Mouse (Mus musculus) MEL (cell line): ENCODE measurements around the gene Ms4a3. TPM values are rescaled to one million over a fixed set of nuclear protein-coding genes. Genes with fewer than 3 reads are reported as not detected.

Experiments
- DNase-seq: peaks from one replicate; pipeline ENCODE4 v3.0.0; 2011; ENCODE audit warnings: low read depth, low spot score
- H3K27ac ChIP-seq: 2 replicates; pipeline ENCODE4 v1.5.1; 2012; ENCODE audit warnings: low read depth, mild to moderate bottlenecking, control low read depth, low read length, moderate library complexity; ENCODE audit not compliant: control insufficient read depth
- H3K27me3 ChIP-seq, 2 experiments: fragments of 150-350 bp in 1 of 2; sonication (generic) in 1 of 2; 2 replicates each; pipeline ENCODE4 v1.6.1; 2012; ENCODE audit warnings: low read length in 2 of 2, mild to moderate bottlenecking in 2 of 2, improper control_type of control experiment in 1 of 2, moderate library complexity in 1 of 2; ENCODE audit not compliant: insufficient read depth in 2 of 2, control insufficient read depth in 1 of 2
- H3K36me3 ChIP-seq, 2 experiments: 2 replicates each; pipeline ENCODE4 v1.6.1; 2012 to 2014; ENCODE audit warnings: low read length in 2 of 2, improper control_type of control experiment in 1 of 2, inconsistent platforms in 1 of 2, mild to moderate bottlenecking in 1 of 2; ENCODE audit not compliant: insufficient read depth in 2 of 2, control insufficient read depth in 1 of 2
- H3K4me1 ChIP-seq, 2 experiments: fragments of 150-350 bp in 1 of 2; sonication (generic) in 1 of 2; 2 replicates each; pipeline ENCODE4 v1.6.1; 2012; ENCODE audit warnings: low read length in 2 of 2, improper control_type of control experiment in 1 of 2, mild to moderate bottlenecking in 1 of 2; ENCODE audit not compliant: insufficient read depth in 2 of 2, control insufficient read depth in 1 of 2
- H3K4me3 ChIP-seq, 2 experiments: fragments of 150-350 bp in 1 of 2; sonication (generic) in 1 of 2; 2 replicates each; pipeline ENCODE4 v1.5.1; 2012; ENCODE audit warnings: low read depth in 2 of 2, low read length in 2 of 2, mild to moderate bottlenecking in 2 of 2, moderate library complexity in 2 of 2, control low read depth in 1 of 2, improper control_type of control experiment in 1 of 2; ENCODE audit not compliant: control insufficient read depth in 1 of 2, insufficient read depth in 1 of 2
- H3K79me2 ChIP-seq: 2 replicates; pipeline ENCODE4 v1.6.1; 2012; ENCODE audit warnings: mild to moderate bottlenecking, low read length, moderate library complexity; ENCODE audit not compliant: control insufficient read depth, poor library complexity, insufficient read depth
- H3K9ac ChIP-seq: 2 replicates; pipeline ENCODE4 v1.6.1; 2012; ENCODE audit warnings: low read depth, mild to moderate bottlenecking, control low read depth, low read length, moderate library complexity; ENCODE audit not compliant: control insufficient read depth, poor library complexity, severe bottlenecking
- H3K9me3 ChIP-seq: fragments of 150-350 bp; sonication (generic); replicated peaks from 2 replicates; pipeline ENCODE4 v1.6.1; 2012; ENCODE audit warnings: mild to moderate bottlenecking, low read length, improper control_type of control experiment, moderate library complexity; ENCODE audit not compliant: insufficient read depth
- CHD2 ChIP-seq: IDR thresholded peaks from 2 replicates; pipeline ENCODE4 v1.6.1; 2011; ENCODE audit warnings: low read length, improper control_type of control experiment
- ETS1 ChIP-seq: IDR thresholded peaks from 2 replicates; pipeline ENCODE4 v1.6.1; 2012; ENCODE audit warnings: low read depth, mild to moderate bottlenecking, inconsistent platforms, low read length, improper control_type of control experiment, moderate library complexity
- GABPA ChIP-seq: IDR thresholded peaks from 2 replicates; pipeline ENCODE4 v1.6.1; 2012; ENCODE audit warnings: low read depth, mild to moderate bottlenecking, inconsistent platforms, low read length, improper control_type of control experiment, moderate library complexity
- HCFC1 ChIP-seq: IDR thresholded peaks from 2 replicates; pipeline ENCODE4 v1.6.1; 2012; ENCODE audit warnings: low read depth, mild to moderate bottlenecking, inconsistent platforms, low read length, improper control_type of control experiment, moderate library complexity
- JUND ChIP-seq: IDR thresholded peaks from 2 replicates; pipeline ENCODE4 v1.6.1; 2011; ENCODE audit warnings: low read depth, mild to moderate bottlenecking, improper control_type of control experiment, low read length
- KAT2A ChIP-seq: conservative IDR thresholded peaks from 2 replicates; pipeline ENCODE4 v1.6.1; 2012; ENCODE audit warnings: low read depth, low read length, improper control_type of control experiment, inconsistent platforms
- MAX ChIP-seq: IDR thresholded peaks from 2 replicates; pipeline ENCODE4 v1.6.1; 2011; ENCODE audit warnings: low read length, improper control_type of control experiment
- MYC ChIP-seq: IDR thresholded peaks from 2 replicates; pipeline ENCODE4 v1.6.1; 2011; ENCODE audit warnings: low read depth, mild to moderate bottlenecking, low read length, improper control_type of control experiment, moderate library complexity
- POLR2A ChIP-seq, 2 experiments: IDR thresholded peaks; 2 replicates each; pipeline ENCODE4 v1.6.1; 2011 to 2012; ENCODE audit warnings: low read length in 2 of 2, mild to moderate bottlenecking in 2 of 2, control low read depth in 1 of 2, improper control_type of control experiment in 1 of 2, low read depth in 1 of 2, moderate library complexity in 1 of 2; ENCODE audit not compliant: control insufficient read depth in 1 of 2, insufficient read depth in 1 of 2, poor library complexity in 1 of 2
- POLR2AphosphoS2 ChIP-seq: IDR thresholded peaks from 2 replicates; pipeline ENCODE4 v1.6.1; 2011; ENCODE audit warnings: low read length, improper control_type of control experiment
- RCOR1 ChIP-seq: IDR thresholded peaks from 2 replicates; pipeline ENCODE4 v1.6.1; 2012; ENCODE audit warnings: low read depth, mild to moderate bottlenecking, inconsistent platforms, low read length, improper control_type of control experiment
- TAL1 ChIP-seq: IDR thresholded peaks from 2 replicates; pipeline ENCODE4 v1.6.1; 2012; ENCODE audit warnings: mild to moderate bottlenecking, inconsistent platforms, low read length, moderate library complexity, mixed read lengths
- TCF12 ChIP-seq: IDR thresholded peaks from 2 replicates; pipeline ENCODE4 v1.6.1; 2014; ENCODE audit warnings: low read depth, mild to moderate bottlenecking, inconsistent platforms, low read length, improper control_type of control experiment, moderate library complexity
- UBTF ChIP-seq: IDR thresholded peaks from 2 replicates; pipeline ENCODE4 v1.6.1; 2012; ENCODE audit warnings: low read depth, mild to moderate bottlenecking, inconsistent platforms, low read length, improper control_type of control experiment, moderate library complexity, borderline replicate concordance; ENCODE audit not compliant: insufficient read depth
- USF2 ChIP-seq, 2 experiments: IDR thresholded peaks; 2 replicates each; pipeline ENCODE4 v1.6.1; 2011 to 2012; ENCODE audit warnings: improper control_type of control experiment in 2 of 2, low read length in 2 of 2, borderline replicate concordance in 1 of 2, inconsistent platforms in 1 of 2, low read depth in 1 of 2, mild to moderate bottlenecking in 1 of 2; ENCODE audit not compliant: insufficient read depth in 1 of 2
- ZC3H11A ChIP-seq: IDR thresholded peaks from 2 replicates; pipeline ENCODE4 v1.6.1; 2012; ENCODE audit warnings: low read depth, mild to moderate bottlenecking, inconsistent platforms, low read length, improper control_type of control experiment
- ZKSCAN1 ChIP-seq: IDR thresholded peaks from 2 replicates; pipeline ENCODE4 v1.6.1; 2012; ENCODE audit warnings: low read depth, mild to moderate bottlenecking, inconsistent platforms, low read length, improper control_type of control experiment, moderate library complexity
- ZMIZ1 ChIP-seq: IDR thresholded peaks from 2 replicates; pipeline ENCODE4 v1.6.1; 2012; ENCODE audit warnings: low read depth, mild to moderate bottlenecking, inconsistent platforms, low read length, improper control_type of control experiment, moderate library complexity
- polyA plus RNA-seq, 2 experiments: library from polyadenylated mRNA; stranded (reverse) in 1 of 2; unstranded in 1 of 2; fragments of >175 nt in 1 of 2; fragments of >200 nt in 1 of 2; gene quantifications; 2 replicates each; pipeline versions ENCODE4 v1.2.1 to v1.2.4; 2012; ENCODE audit warnings: low replicate concordance in 2 of 2, low read depth in 1 of 2; ENCODE audit not compliant: insufficient read length in 2 of 2, insufficient read depth in 1 of 2, missing spikeins in 1 of 2
- total RNA-seq: library from RNA; depleted of rRNA; stranded (reverse); fragments of 300-350 nt; gene quantifications from 2 replicates; pipeline ENCODE4 v1.2.3, GENCODE M21; 2012

Ms4a3 gene
- total and polyA plus RNA-seq, 3 experiments, result 1.0 TPM; not detected in 1

- Histone ChIP-seq H3K4me1 (no peaks in the 10 kb centered on the region), H3K79me2 (no peaks in the 10 kb centered on the region), H3K36me3 (no peaks in the 10 kb centered on the region), H3K9me3 (no peaks in the 10 kb centered on the region), H3K9ac (no peak within 1 kb of the TSS), H3K4me3 (no peak within 1 kb of the TSS), H3K27ac (no peak within 1 kb of the TSS), H3K27me3 (peaks cover 5 to 7% of the 10 kb centered on the region in 2 experiments; a peak in 3 of 4 replicates)
- TF ChIP-seq UBTF (no peak), ZKSCAN1 (no peak), ZMIZ1 (no peak), CHD2 (no peak), POLR2A (IDR thresholded peaks at IDR 0.05; ENCODE audit: control insufficient read depth in 1 of 2, insufficient read depth in 1 of 2, low read depth in 1 of 2, low read length in 2 of 2, poor library complexity in 1 of 2) (no peak), RCOR1 (no peak), KAT2A (no peak), MAX (no peak), POLR2AphosphoS2 (no peak), TCF12 (no peak), ZC3H11A (no peak), GABPA (no peak), JUND (no peak)
- DNase-seq, result no peak
Measured at GRCm38 (mm10) chr19:11660459-11660858, 19.8 kb upstream of the Ms4a3 start, which contains the start of gene Oosp2. Oosp2 (minus strand) TSS chr19:11660559.

- H3K9me3 ChIP-seq, result no peaks in the 10 kb centered on the region
- H3K9ac ChIP-seq, result no peak overlapping the region
- no peak overlapping the region for H3K4me3 ChIP-seq
- no peaks in the 10 kb centered on the region for H3K36me3 ChIP-seq
- DNase-seq, result no peak
- no peak overlapping the region for H3K27ac ChIP-seq
- H3K79me2 ChIP-seq, result no peaks in the 10 kb centered on the region
- TF ChIP-seq HCFC1 (no peak), ZKSCAN1 (no peak), TAL1 (no peak), USF2 (IDR thresholded peaks at IDR 0.05; ENCODE audit: borderline replicate concordance in 1 of 2, insufficient read depth in 1 of 2, low read depth in 1 of 2, low read length in 2 of 2) (no peak), MYC (no peak), ETS1 (no peak)
- peaks cover 5 to 7% of the 10 kb centered on the region in 2 experiments; a peak in 3 of 4 replicates for H3K27me3 ChIP-seq
- H3K4me1 ChIP-seq, result no peaks in the 10 kb centered on the region
Measured at GRCm38 (mm10) chr19:11659142-11659541, 18.5 kb upstream of the Ms4a3 start.
